Mouse (Mus musculus) cortical plate, adult 2 months (tissue): ENCODE measurements around the gene Uck1. TPM values are rescaled to one million over a fixed set of nuclear protein-coding genes. Genes with fewer than 3 reads are reported as not detected.
A peak's percentile ranks its signal among the peaks of the same experiment; 100 is the strongest.

ENCODE experiments used
- H3K27ac ChIP-seq: fragments of 200-500 bp; 2 replicates; pipeline ENCODE4 v1.5.1; 2012; ENCODE audit warnings: low read length, control low read depth, inconsistent platforms; ENCODE audit not compliant: insufficient read depth
- H3K4me1 ChIP-seq: fragments of 200-500 bp; 2 replicates; pipeline ENCODE4 v1.6.1; 2011; ENCODE audit warnings: low read length; ENCODE audit not compliant: control insufficient read depth, insufficient read depth
- H3K4me3 ChIP-seq: fragments of 200-500 bp; 2 replicates; pipeline ENCODE4 v1.5.1; 2011; ENCODE audit warnings: mild to moderate bottlenecking, low read length, control low read depth; ENCODE audit not compliant: insufficient read depth
- CTCF ChIP-seq: fragments of 200-500 bp; IDR thresholded peaks from 2 replicates; pipeline ENCODE4 v1.5.1; 2011; ENCODE audit warnings: mild to moderate bottlenecking, control low read depth, low read length; ENCODE audit not compliant: insufficient read depth; ENCODE audit errors: extremely low read depth
- POLR2A ChIP-seq: fragments of 200-500 bp; IDR thresholded peaks from 2 replicates; pipeline ENCODE4 v1.6.1; 2011; ENCODE audit warnings: mild to moderate bottlenecking, low read length, control low read depth; ENCODE audit not compliant: insufficient read depth; ENCODE audit errors: extremely low read depth
- polyA plus RNA-seq: library from polyadenylated mRNA; depleted of rRNA; stranded (reverse); fragments of >200 nt; gene quantifications from 2 replicates; pipeline ENCODE4 v1.2.3, GENCODE M21; 2012

Uck1 gene
- polyA plus RNA-seq, 1 experiment: 65.2 TPM

GRCm38 (mm10) chr2:32275823-32276222 is 15.9 kb upstream of the Uck1 start:
- no peak for TF ChIP-seq CTCF
- no peak for TF ChIP-seq POLR2A
- Histone ChIP-seq H3K4me1 (no peaks in the 10 kb centered on the region), H3K27ac (no peak overlapping the region), H3K4me3 (no peak overlapping the region)

- Histone ChIP-seq H3K4me1 (no peaks in the 10 kb centered on the region; the same call in 1 of the 2 replicates), H3K27ac (no peak overlapping the region), H3K4me3 (no peak overlapping the region; the same call in 1 of the 2 replicates)
- TF ChIP-seq POLR2A (no peak), CTCF (peak; percentile 29; the same call in 1 of the 2 replicates)
Observed at GRCm38 (mm10) chr2:32260635-32261034, 676 bp upstream of the Uck1 start.

- peak overlapping the region; percentile 55 for H3K4me3 ChIP-seq
- no peaks in the 10 kb centered on the region; the same call in 1 of the 2 replicates for H3K4me1 ChIP-seq
- TF ChIP-seq CTCF (no peak), POLR2A (no peak)
- no peak overlapping the region for H3K27ac ChIP-seq
Observed at GRCm38 (mm10) chr2:32258887-32259533, 949 bp downstream of the Uck1 start.

GRCm38 (mm10) chr2:32256273-32256672 is 3.7 kb downstream of the Uck1 start:
- Histone ChIP-seq H3K4me3 (no peak overlapping the region), H3K4me1 (no peaks in the 10 kb centered on the region; the same call in 1 of the 2 replicates), H3K27ac (no peak overlapping the region)
- TF ChIP-seq POLR2A (no peak), CTCF (no peak)

GRCm38 (mm10) chr2:32254563-32254962 is 5.4 kb downstream of the Uck1 start:
- Histone ChIP-seq H3K27ac (no peak overlapping the region), H3K4me3 (no peak overlapping the region), H3K4me1 (no peaks in the 10 kb centered on the region; the same call in 1 of the 2 replicates)
- TF ChIP-seq CTCF: no peak
- no peak for TF ChIP-seq POLR2A

GRCm38 (mm10) chr2:32253352-32253751 is 6.6 kb downstream of the Uck1 start:
- TF ChIP-seq CTCF (no peak), POLR2A (no peak)
- Histone ChIP-seq H3K4me3 (no peak overlapping the region), H3K27ac (no peak overlapping the region), H3K4me1 (no peaks in the 10 kb centered on the region)

- H3K4me3 ChIP-seq: no peak overlapping the region
- H3K27ac ChIP-seq: no peak overlapping the region
- H3K4me1 ChIP-seq: no peaks in the 10 kb centered on the region
- TF ChIP-seq CTCF: no peak
- TF ChIP-seq POLR2A: no peak
Observed at GRCm38 (mm10) chr2:32252658-32253057, 7.3 kb downstream of the Uck1 start.

- Histone ChIP-seq H3K4me1 (no peaks in the 10 kb centered on the region), H3K27ac (no peak overlapping the region), H3K4me3 (no peak overlapping the region)
- TF ChIP-seq POLR2A (no peak), CTCF (no peak)
Observed at GRCm38 (mm10) chr2:32251791-32252527, 8.0 kb downstream of the Uck1 start.

GRCm38 (mm10) chr2:32248377-32249361 is 11.3 kb downstream of the Uck1 start:
- no peak overlapping the region for H3K27ac ChIP-seq
- H3K4me3 ChIP-seq: no peak overlapping the region
- no peaks in the 10 kb centered on the region for H3K4me1 ChIP-seq
- TF ChIP-seq POLR2A (no peak), CTCF (no peak)

GRCm38 (mm10) chr2:32246741-32247140 is 13.2 kb downstream of the Uck1 start:
- H3K27ac ChIP-seq: no peak overlapping the region
- no peak overlapping the region for H3K4me3 ChIP-seq
- no peaks in the 10 kb centered on the region for H3K4me1 ChIP-seq
- TF ChIP-seq CTCF (no peak), POLR2A (no peak)
